Mouse (Mus musculus) 3T3-L1 (cell line): ENCODE measurements around the gene Trpm3.

Experiments
- DNase-seq: peaks from one replicate; pipeline ENCODE4 v3.0.0-alpha.2; 2015; ENCODE audit warnings: low read depth, low spot score

The Trpm3 gene

GRCm38 (mm10) chr19:22973294-22973693, 834.4 kb downstream of the Trpm3 start:
- no peak for DNase-seq

GRCm38 (mm10) chr19:22973727-22974126, 834.9 kb downstream of the Trpm3 start:
- no peak for DNase-seq

GRCm38 (mm10) chr19:22975801-22976200, 837.0 kb downstream of the Trpm3 start:
- no peak for DNase-seq

GRCm38 (mm10) chr19:22977508-22977907, 838.7 kb downstream of the Trpm3 start:
- DNase-seq, result no peak

GRCm38 (mm10) chr19:22978763-22979162, 839.9 kb downstream of the Trpm3 start:
- DNase-seq, result no peak

GRCm38 (mm10) chr19:22979191-22979590, 840.3 kb downstream of the Trpm3 start:
- DNase-seq, result peak; percentile 92

- no peak for DNase-seq
Observed at GRCm38 (mm10) chr19:22987914-22988313, 849.1 kb downstream of the Trpm3 start.

- peak; percentile 85 for DNase-seq
Observed at GRCm38 (mm10) chr19:22993946-22994345, 855.1 kb downstream of the Trpm3 start.

- peak; percentile 71 for DNase-seq
Observed at GRCm38 (mm10) chr19:22994531-22994930, 855.7 kb downstream of the Trpm3 start.

GRCm38 (mm10) chr19:23000293-23000692, 861.4 kb downstream of the Trpm3 start:
- no peak for DNase-seq

GRCm38 (mm10) chr19:23003861-23004260, 865.0 kb downstream of the Trpm3 start:
- no peak for DNase-seq

- DNase-seq, result no peak
Observed at GRCm38 (mm10) chr19:23005851-23006250, 867.0 kb downstream of the Trpm3 start.

- peak; percentile 73 for DNase-seq
Observed at GRCm38 (mm10) chr19:23006517-23007273, 867.8 kb downstream of the Trpm3 start.

- DNase-seq, result no peak
Observed at GRCm38 (mm10) chr19:23013695-23014094, 874.8 kb downstream of the Trpm3 start.

GRCm38 (mm10) chr19:23015516-23015915, 876.7 kb downstream of the Trpm3 start:
- DNase-seq, result peak; percentile 72

- DNase-seq, result no peak
Observed at GRCm38 (mm10) chr19:23018186-23018727, 879.4 kb downstream of the Trpm3 start.

- no peak for DNase-seq
Observed at GRCm38 (mm10) chr19:23022902-23023301, 884.1 kb downstream of the Trpm3 start.

GRCm38 (mm10) chr19:23023316-23023960, 884.6 kb downstream of the Trpm3 start:
- DNase-seq, result no peak

GRCm38 (mm10) chr19:23024821-23025220, 886.0 kb downstream of the Trpm3 start:
- no peak for DNase-seq

GRCm38 (mm10) chr19:23026427-23026826, 887.6 kb downstream of the Trpm3 start:
- DNase-seq, result no peak

GRCm38 (mm10) chr19:23028283-23028682, 889.4 kb downstream of the Trpm3 start:
- DNase-seq, result peak; percentile 81

- DNase-seq, result peak; percentile 41
Observed at GRCm38 (mm10) chr19:23033343-23033742, 894.5 kb downstream of the Trpm3 start.

- DNase-seq, result no peak
Observed at GRCm38 (mm10) chr19:23034117-23034516, 895.3 kb downstream of the Trpm3 start.
